Mouse (Mus musculus) embryonic stem cell, embryonic (primary cell): ENCODE measurements around the gene Fancc.

Source experiments
- CTCF ChIA-PET, 4 experiments: fragments of 300-600 bp in 2 of 4; fragments of 350-600 bp in 2 of 4; sonication (Branson Sonifier 250); formaldehyde crosslinking; loops; one replicate each; lab custom pipeline; 2022; ENCODE audit warnings: inconsistent platforms in 2 of 4; lab: Charles Lee
- POLR2A ChIA-PET, 4 experiments: fragments of 300-600 bp in 2 of 4; fragments of 350-600 bp in 2 of 4; sonication (Branson Sonifier 250); formaldehyde crosslinking; loops; one replicate each; lab custom pipeline; 2022; ENCODE audit warnings: antibody characterized with exemption in 4 of 4, inconsistent platforms in 1 of 4; lab: Charles Lee

Gene Fancc

DNA sequence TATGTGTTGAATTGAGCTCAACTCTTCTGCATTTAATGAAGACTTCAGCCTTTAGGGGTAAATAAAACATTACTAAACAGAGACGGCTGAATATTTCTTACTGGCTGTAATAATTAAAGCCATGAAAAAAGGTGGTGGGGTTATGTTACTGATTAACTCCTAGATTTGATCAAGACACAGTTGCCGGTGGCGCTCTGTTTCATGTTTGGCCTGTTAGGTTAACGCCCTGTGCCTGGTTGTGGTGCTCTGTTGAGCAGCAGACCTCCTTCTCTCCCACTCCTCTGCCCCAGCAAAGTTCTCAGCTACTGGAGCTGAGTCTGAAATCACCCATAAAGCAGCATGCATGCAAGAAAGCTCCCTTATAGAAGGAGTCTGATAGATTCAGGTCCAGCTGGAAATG is 228.7 kb downstream of the Fancc start:
- CTCF ChIA-PET: interaction anchor here in 2 of 4 experiments (0.6 to 2.0 kb wide), 2 partner anchors 10 to 526 kb away, joined by 5 to 8 read pairs; no protein-coding TSS in a partner anchor
- POLR2A ChIA-PET: interaction anchor here in 3 of 4 experiments (0.8 to 13.1 kb wide), 15 partner anchors 8 to 46 kb away, joined by 3 to 331 read pairs (median 4); no protein-coding TSS in a partner anchor

DNA sequence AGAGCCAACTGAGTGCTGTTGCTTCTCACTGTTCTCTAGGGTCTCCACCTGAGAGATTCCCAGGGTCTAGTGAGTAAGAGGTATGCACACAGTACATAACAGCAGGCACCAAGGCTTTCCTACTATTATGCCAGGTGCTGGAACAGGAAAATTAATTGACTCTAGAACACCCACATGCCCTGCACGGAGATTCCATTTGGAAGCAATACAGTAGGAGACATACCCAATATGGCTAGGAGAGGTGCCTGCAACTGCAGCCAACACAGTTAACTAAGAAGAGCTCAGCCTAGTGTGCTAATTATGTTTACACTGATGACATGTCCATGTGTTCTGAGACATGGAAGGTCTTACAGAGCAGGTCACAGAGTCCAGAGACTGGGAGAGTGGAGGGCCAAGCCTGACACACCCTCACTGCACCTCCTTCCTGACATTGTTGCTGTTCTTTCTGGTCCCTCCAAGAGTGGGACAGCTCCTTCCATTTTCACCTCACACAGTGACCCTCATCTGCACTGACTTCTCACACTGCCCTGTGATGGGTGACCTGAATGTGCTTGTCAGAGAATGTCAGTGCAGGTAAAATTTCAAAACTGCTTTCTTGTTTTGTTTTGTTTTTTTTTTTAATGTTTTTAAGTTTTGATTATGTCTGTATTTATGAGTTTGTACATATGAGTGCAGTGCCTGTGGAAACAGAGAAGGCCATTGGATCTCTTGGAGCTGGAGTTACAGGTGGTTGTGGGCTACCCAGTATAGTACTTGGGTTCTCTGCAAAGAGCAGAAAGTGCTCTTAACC is 234.7 kb downstream of the Fancc start:
- CTCF ChIA-PET: interaction anchor here in 2 of 4 experiments (0.7 to 1.4 kb wide), 2 partner anchors 76 to 90 kb away, joined by 3 to 6 read pairs; no protein-coding TSS in a partner anchor
- POLR2A ChIA-PET: interaction anchor here in 2 of 4 experiments (1.2 to 8.4 kb wide), 4 partner anchors 9 to 23 kb away, joined by 3 to 57 read pairs (median 28); no protein-coding TSS in a partner anchor

DNA sequence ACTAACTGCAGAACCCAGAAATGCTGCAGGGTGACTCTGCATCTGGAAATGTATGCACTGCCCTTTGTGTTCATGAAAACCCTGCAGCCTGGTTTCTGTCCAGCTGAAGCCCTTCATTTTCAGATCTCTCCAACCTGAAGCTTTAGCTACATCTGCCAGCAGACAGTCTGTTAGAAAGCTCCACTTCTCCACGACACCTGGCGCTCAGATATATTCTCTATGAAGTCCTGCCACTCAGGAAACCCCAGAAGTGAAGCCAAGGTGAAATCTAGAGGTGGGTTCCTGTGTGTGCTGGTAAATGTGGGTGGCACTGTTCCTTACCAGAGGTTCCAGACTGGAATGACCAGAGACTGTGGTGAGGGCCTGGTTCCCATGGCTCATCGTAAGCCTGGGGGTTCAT is 235.4 kb downstream of the Fancc start:
- ChIA-PET CTCF (interaction anchor here in 1 of 4 experiments (1.4 kb wide), 1 partner anchor 90 kb away, joined by 3 read pairs; no protein-coding TSS in a partner anchor), POLR2A (interaction anchor here in 3 of 4 experiments (0.7 to 8.4 kb wide), 8 partner anchors 10 to 23 kb away, joined by 3 to 57 read pairs (median 4); no protein-coding TSS in a partner anchor)

DNA sequence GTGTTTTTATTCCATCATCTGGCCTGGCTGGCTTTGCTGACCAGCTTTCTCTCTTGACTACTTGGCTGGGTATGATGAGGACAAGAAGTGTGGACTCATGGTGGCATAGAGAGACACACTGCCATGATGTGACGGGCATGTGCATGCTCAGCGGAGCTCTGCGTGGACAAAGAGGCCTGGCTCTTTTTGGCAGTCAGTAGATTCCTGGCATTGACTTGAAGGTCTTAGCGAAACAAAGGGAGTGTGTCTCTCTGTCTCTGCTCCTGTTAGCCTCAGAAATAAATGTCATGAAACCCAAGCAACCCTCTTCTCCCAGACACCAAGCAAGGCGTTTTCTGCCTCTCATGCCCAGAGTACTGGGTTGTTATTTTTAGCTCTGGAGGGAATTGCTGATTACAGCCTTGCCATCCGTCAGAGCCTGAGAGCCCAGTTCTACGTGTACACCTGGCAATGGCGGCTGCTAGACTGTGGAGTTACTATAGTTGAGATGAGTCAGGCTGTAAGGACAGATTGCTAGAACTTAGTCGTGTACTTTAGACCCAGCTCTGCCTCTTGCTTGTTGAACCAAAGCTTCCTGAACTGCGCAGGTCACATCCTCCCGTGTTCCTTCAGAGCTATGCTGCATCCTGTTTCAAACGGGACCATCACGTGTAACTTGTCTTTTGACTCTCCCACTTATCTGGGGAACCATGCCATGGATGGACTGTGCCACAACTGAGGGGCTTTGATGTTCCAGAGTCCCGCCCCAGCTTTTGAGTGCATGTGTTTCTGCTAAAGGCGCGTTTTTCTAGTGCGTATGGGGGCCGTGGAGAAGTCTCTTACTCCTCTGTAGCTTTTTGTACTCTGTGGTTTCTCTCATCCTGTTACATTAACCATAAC is 236.1 kb downstream of the Fancc start:
- ChIA-PET CTCF (interaction anchor here in 2 of 4 experiments (0.6 to 1.4 kb wide), 2 partner anchors 71 to 89 kb away, joined by 3 read pairs; no protein-coding TSS in a partner anchor), POLR2A (interaction anchor here in 3 of 4 experiments (0.7 to 8.4 kb wide), 12 partner anchors 8 to 39 kb away, joined by 3 to 57 read pairs (median 4); no protein-coding TSS in a partner anchor)

DNA sequence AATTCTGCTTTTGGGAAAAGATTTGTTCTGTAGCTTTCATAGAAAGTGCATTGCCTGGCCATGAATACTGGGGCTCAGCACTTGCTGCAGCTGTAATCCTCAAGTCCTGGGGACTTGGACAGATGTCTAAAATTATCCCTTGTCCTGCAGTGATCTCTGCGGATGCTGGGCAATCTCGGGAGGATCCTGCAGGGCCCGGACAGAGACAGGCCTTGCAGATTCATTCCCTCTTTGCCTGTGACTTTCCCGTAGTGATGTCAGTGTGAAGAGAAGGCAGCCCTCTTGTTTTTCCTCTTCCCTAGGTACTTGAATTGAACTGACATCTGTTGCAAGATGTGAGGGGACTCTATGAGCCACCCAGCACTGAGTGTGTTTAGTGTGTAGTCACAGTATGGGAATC is 236.9 kb downstream of the Fancc start:
- ChIA-PET POLR2A (interaction anchor here in 3 of 4 experiments (1.0 to 8.4 kb wide), 9 partner anchors 9 to 44 kb away, joined by 3 to 57 read pairs (median 5); no protein-coding TSS in a partner anchor), CTCF (no interaction called here)

DNA sequence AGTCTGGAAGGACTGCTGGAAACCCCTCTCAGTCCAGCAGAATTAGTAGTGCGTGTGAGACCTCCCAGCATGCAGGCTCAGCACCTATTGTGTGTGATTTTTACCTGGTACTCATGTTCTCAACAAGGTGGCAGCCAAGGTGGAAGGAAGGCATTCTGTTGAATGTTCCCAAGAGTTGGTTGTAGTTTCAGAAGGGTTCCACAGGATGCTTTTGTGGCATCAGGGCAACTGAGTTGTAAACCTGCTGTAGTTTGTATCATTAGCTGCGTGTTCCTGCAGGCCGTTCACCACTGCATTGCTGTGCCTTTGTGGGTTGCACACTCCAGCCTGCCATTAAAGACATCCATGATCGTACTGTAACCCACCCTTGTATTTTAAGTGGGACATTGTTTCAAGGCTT is 238.4 kb downstream of the Fancc start:
- POLR2A ChIA-PET: interaction anchor here in 2 of 4 experiments (0.6 to 8.4 kb wide), 5 partner anchors 10 to 741 kb away, joined by 3 to 57 read pairs (median 4); no protein-coding TSS in a partner anchor
- CTCF ChIA-PET: interaction anchor here in 1 of 4 experiments (1.8 kb wide), 1 partner anchor 10 kb away, joined by 5 read pairs; no protein-coding TSS in a partner anchor

DNA sequence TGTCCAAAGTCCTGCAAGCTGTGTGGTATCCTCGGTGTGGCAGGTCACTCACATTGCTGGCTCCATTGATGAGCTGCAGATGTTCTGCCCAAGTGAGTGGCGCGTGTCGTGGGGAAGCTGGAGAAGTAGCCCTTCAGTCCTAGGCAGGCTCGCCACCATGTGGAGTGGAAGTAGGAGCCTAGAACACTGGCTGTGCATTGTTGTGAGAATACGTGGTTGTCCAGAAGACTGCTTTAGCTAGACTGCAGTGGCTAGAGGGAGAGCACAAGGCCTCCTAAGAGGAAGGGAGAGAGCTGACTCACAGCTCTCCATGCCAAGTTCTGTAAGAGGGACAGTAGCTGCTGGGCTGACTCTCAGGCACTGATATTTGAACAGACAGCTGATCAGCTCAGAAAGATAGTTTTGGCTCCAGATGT is 238.9 kb downstream of the Fancc start:
- CTCF ChIA-PET: interaction anchor here in 1 of 4 experiments (1.8 kb wide), 1 partner anchor 11 kb away, joined by 5 read pairs; no protein-coding TSS in a partner anchor
- POLR2A ChIA-PET: interaction anchor here in 2 of 4 experiments (1.0 to 8.4 kb wide), 3 partner anchors 10 to 15 kb away, joined by 3 to 57 read pairs (median 51); no protein-coding TSS in a partner anchor

DNA sequence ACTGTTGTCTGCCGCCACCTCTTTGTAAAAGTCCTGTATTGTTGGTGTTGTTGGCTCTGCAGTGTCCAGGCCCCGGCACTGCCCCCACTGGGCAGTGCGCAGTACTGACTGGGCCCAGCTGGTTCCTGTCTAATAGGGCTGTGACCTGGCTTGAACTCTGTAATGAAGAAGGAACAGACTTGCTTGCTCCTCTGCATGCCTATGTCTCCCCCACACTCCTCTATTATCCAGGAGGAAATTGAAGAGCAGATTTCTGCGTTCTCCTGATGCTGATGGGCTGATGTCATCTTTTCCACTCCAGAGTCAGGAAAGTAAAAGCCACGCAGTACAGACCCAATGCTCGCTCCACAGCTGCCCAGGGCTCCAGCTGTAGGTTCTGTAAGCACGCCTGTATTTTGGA is 240.3 kb downstream of the Fancc start:
- CTCF ChIA-PET: interaction anchor here in 1 of 4 experiments (0.8 kb wide), 1 partner anchor 10 kb away, joined by 3 read pairs; no protein-coding TSS in a partner anchor

DNA sequence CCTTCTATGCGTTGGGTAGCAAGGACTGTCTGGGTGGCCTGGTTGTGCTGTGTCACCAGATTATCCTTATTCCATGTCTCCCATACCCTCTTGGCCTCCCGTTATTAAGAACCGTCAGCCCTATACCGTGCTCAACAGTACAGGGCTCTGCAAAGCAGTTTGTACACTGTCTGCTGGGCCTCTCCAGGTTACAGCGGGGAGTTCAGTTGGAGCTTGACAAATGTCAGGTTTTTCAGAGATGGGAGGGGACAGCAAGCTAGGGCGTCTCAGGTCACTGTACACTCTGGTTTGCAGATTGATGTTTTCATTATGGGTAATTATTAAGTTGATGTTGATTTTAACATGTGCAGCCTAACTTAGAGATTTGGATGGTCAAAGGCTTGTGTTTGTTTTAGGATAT is 240.9 kb downstream of the Fancc start:
- CTCF ChIA-PET: no interaction called here
- POLR2A ChIA-PET: interaction anchor here in 2 of 4 experiments (0.6 to 8.4 kb wide), 2 partner anchors 16 kb away, joined by 3 to 57 read pairs; no protein-coding TSS in a partner anchor

More for the DNA sequence above, 240.3 kb downstream of the Fancc start:
- POLR2A ChIA-PET: interaction anchor here in 2 of 4 experiments (6.1 to 8.4 kb wide), 2 partner anchors 15 to 16 kb away, joined by 51 to 57 read pairs; no protein-coding TSS in a partner anchor

DNA sequence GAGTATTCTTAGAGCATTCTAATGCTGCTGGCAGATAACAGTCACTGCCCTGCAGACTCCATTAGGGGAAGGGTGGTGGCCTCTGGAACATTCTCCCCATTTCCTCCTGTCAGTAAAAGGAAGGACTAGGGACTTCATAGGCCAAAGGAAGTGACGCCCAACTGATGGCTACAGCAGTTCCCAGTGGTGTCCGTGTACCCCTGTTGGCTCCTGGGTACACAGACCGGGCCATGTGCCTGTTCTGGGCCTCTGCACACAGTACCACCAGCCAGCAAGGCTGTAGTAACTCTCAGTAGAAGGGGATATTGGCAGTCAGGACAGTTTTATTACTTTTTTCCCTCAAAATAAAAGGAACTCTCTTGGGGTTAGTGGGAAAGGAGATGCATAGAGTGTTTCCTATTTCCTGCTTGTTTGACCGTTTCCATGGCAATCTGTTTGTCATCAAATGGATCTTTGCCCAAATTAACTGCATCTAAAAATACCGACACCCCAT is 241.5 kb downstream of the Fancc start:
- CTCF ChIA-PET: no interaction called here
- POLR2A ChIA-PET: interaction anchor here in 2 of 4 experiments (0.6 to 0.9 kb wide), 2 partner anchors 13 to 15 kb away, joined by 3 read pairs; no protein-coding TSS in a partner anchor

DNA sequence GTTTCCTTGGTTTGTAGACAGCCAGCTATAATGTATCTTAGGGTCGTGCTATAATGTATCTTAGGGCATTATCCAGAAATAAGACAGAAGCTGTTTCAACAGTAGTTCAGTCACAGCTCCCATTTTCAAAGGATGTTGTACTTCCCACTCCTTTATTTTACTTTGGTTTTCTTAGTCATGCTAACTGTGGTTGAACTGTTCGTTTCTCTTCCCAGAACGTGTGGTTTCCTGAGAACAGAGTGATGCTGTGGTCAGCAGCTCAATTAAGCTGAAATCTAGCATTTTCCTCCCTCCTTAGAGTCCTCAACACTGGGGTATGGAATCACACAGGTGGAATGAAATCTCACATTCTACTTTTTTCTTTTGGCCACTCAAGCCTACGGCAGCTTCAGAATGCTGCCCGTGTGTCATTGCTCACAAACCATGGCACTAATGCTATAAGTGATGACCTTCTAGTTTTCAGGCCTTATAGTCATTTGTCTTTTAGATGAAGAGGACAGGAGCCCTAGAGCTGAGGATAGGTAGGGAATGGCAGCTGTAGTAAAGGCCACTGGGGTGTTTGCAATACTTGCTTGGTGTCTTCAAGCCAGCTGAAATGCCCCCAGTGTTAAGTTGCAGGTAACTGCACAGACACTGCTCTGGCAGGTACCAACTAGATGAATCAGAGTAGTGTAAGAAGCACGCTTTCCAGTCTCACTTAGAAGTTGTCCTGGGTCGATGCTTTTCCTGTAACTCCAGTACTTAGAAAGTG is 243.0 kb downstream of the Fancc start:
- ChIA-PET POLR2A (interaction anchor here in 2 of 4 experiments (0.6 to 2.5 kb wide), 7 partner anchors 13 to 60 kb away, joined by 3 to 11 read pairs (median 4); no protein-coding TSS in a partner anchor), CTCF (no interaction called here)

DNA sequence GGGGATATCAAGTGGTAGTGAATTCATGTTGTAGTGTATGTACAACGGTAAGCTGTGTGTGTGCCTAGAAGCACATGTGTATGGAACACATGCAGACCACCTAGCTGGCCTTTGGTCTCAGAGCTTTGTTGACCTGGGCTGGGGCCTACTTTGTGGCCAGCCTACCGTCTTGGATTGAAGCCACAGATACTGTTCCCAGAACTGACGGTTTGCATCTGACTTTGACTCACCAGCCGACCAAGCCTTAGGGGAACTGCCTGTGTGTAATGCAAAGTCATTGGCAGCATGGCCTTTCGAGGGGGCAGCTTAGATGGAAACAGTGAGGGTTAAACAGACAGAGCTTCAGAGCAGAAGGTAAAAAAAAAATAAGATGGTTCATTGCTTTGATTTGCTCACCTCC is 243.9 kb downstream of the Fancc start:
- POLR2A ChIA-PET: interaction anchor here in 2 of 4 experiments (0.6 to 2.5 kb wide), 6 partner anchors 14 to 61 kb away, joined by 3 to 11 read pairs (median 4); no protein-coding TSS in a partner anchor
- CTCF ChIA-PET: interaction anchor here in 1 of 4 experiments (0.6 kb wide), 1 partner anchor 17 kb away, joined by 3 read pairs; no protein-coding TSS in a partner anchor

DNA sequence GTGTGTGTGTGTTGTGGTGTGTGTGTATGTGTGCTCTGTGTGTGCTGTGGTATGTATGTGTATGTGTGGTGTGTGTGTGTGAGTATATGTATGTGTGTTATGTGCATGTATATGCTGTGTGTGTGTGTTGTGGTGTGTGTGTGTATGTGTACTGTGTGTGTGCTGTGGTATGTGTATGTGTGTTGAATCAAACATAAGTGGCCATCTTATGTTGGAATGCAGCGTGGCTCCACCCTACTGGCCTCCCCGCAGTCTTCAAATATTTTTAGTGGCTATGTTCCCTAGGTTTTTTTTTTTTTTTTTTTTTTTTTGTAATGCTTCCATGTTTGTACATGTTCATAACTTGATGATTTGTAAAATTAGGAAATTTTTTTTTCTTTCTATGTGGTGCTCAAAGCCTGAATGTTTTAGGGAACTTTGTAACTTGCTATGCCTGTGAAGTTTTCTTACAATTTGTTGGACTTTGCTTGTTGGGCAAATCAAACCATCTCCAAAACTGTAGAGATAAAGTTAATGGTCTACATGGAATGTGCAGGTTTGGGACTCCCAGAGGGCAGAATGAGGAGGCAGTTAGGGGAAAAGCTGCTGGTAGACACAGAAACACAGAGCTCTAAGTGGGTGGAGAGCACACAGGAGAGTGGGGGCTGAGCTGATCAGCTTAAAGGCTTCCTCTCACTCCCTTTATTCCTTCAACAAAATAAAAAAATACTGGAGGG is 244.6 kb downstream of the Fancc start:
- POLR2A ChIA-PET: interaction anchor here in 1 of 4 experiments (0.7 to 2.5 kb wide), 2 partner anchors 21 to 60 kb away, joined by 3 to 11 read pairs; no protein-coding TSS in a partner anchor

DNA sequence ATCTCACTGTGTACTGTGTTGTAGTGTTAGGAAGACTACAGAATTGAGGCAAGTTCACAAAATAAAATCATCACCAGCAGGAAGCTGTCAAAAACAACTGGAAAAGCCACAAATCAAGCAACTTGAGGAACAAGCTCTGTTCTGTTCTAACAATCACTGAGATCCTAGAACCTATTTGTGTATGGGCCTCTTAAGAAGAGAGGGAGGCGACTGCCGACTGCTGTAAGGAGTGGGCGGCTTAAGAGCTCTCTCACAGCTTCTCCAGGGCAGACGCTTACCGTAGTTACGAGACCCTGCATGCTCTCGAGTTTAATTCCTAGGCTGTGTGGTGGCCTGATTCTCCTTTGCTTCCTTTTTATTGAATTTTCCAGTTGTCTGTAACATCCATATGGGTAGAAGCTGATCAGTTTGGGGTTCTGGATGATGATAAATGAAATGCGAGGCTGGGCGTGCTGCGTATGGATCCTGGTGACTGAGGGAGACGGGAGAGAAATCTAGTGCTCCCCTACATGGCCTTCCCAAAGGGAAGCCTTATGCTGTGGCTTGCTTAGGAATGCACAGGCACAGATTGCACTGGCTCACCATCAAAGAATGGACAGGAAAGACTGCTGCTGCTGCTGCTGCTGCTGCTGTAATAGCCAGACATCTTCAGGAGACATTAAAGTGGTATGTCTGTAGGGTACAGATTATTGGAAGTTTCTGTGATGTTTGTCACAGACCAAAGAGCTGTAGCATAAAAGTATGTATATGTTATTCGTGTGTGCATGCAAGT is 245.8 kb downstream of the Fancc start:
- ChIA-PET POLR2A (interaction anchor here in 3 of 4 experiments (0.7 to 2.7 kb wide), 10 partner anchors 9 to 70 kb away, joined by 3 to 13 read pairs (median 4); no protein-coding TSS in a partner anchor), CTCF (no interaction called here)

More for the DNA sequence above, 244.6 kb downstream of the Fancc start:
- CTCF ChIA-PET: no interaction called here

DNA sequence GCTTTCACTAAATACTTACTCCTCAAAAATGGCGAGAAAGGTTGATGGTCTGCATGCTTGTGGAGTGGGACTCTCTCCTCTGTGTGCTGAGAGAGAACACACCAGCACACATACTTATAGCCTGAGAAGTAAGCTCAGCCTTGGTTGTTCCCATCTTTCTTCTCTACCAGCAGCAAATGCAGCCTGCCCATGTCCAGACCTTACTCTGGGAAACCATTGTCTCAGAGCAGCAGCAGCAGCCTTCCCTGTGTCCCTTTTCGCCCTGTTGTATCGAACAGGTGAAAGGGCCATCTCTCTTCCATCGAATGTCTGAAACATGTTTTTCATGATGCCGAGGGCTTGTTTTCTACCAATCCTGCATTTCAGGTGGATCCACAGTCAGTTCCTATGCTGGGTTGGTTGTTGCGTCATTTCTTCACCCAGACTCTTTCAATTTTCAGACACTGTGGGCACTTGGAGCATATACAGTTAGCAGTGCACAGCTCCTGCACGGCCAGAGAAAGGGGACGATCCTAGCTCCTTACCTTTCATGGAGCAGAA is 246.6 kb downstream of the Fancc start:
- POLR2A ChIA-PET: interaction anchor here in 2 of 4 experiments (0.6 to 2.7 kb wide), 11 partner anchors 8 to 44 kb away, joined by 3 to 13 read pairs (median 4); no protein-coding TSS in a partner anchor
- CTCF ChIA-PET: no interaction called here
